Mouse (Mus musculus) liver, adult 2 months (tissue): ENCODE data around the gene Kif2a. TPM values are rescaled to one million over a fixed set of nuclear protein-coding genes. Genes with fewer than 3 reads are reported as not detected.
A peak's percentile ranks its signal among the peaks of the same experiment; 100 is the strongest.

ENCODE experiments used
- DNase-seq: peaks from one replicate; pipeline ENCODE4 v3.0.0-alpha.2; 2011; ENCODE audit warnings: low read depth, low spot score; ENCODE audit errors: extremely low read depth
- H3K27ac ChIP-seq: fragments of 200-500 bp; replicated peaks from 2 replicates; pipeline ENCODE4 v1.5.1; 2012; ENCODE audit warnings: low read depth, mild to moderate bottlenecking, control low read depth, inconsistent platforms, low read length; ENCODE audit not compliant: insufficient read depth
- H3K27me3 ChIP-seq: fragments of 200-500 bp; 2 replicates; pipeline ENCODE4 v1.6.1; 2012; ENCODE audit warnings: mild to moderate bottlenecking, moderate library complexity, low read length, inconsistent platforms; ENCODE audit not compliant: control insufficient read depth, insufficient read depth
- H3K36me3 ChIP-seq: fragments of 200-500 bp; 2 replicates; pipeline ENCODE4 v1.6.1; 2012; ENCODE audit warnings: low read length, inconsistent platforms; ENCODE audit not compliant: control insufficient read depth, insufficient read depth
- H3K4me1 ChIP-seq: fragments of 200-500 bp; 2 replicates; pipeline ENCODE4 v1.6.1; 2011; ENCODE audit warnings: low read length; ENCODE audit not compliant: control insufficient read depth, insufficient read depth
- H3K4me3 ChIP-seq: fragments of 200-500 bp; 2 replicates; pipeline ENCODE4 v1.5.1; 2011; ENCODE audit warnings: low read depth, mild to moderate bottlenecking, control low read depth, low read length, moderate library complexity; ENCODE audit not compliant: insufficient read depth
- H3K79me2 ChIP-seq: fragments of 200-500 bp; 2 replicates; pipeline ENCODE4 v1.6.1; 2012; ENCODE audit warnings: inconsistent platforms, mild to moderate bottlenecking, low read length, moderate library complexity; ENCODE audit not compliant: control insufficient read depth, insufficient read depth
- H3K9ac ChIP-seq: fragments of 200-500 bp; 2 replicates; pipeline ENCODE4 v1.6.1; 2012; ENCODE audit warnings: low read depth, mild to moderate bottlenecking, control low read depth, inconsistent platforms, low read length
- CTCF ChIP-seq: fragments of 200-500 bp; IDR thresholded peaks from 2 replicates; pipeline ENCODE4 v1.5.1; 2011; ENCODE audit warnings: low read depth, low read length, control low read depth
- POLR2A ChIP-seq: fragments of 200-500 bp; IDR thresholded peaks from 2 replicates; pipeline ENCODE4 v1.6.1; 2011; ENCODE audit warnings: low read length, control low read depth; ENCODE audit not compliant: insufficient read depth; ENCODE audit errors: extremely low read depth
- WGBS: fragments of 180-500 bp; shearing (Covaris S2); methylation state at CpG from one replicate; pipeline ENCODE4 v1.1.7; 2018; 5-methylcytosine and 5-hydroxymethylcytosine counted together
- polyA plus RNA-seq: library from polyadenylated mRNA; depleted of rRNA; stranded (reverse); fragments of >200 nt; gene quantifications from 2 replicates; pipeline ENCODE4 v1.2.3, GENCODE M21; 2012
- total RNA-seq: library from RNA; depleted of rRNA; stranded (reverse); fragments of >200 nt; gene quantifications from 2 replicates; pipeline ENCODE4 v1.2.3, GENCODE M21; 2014

Kif2a gene
- total and polyA plus RNA-seq, 2 experiments = 0.42 to 5.3 TPM

DNA sequence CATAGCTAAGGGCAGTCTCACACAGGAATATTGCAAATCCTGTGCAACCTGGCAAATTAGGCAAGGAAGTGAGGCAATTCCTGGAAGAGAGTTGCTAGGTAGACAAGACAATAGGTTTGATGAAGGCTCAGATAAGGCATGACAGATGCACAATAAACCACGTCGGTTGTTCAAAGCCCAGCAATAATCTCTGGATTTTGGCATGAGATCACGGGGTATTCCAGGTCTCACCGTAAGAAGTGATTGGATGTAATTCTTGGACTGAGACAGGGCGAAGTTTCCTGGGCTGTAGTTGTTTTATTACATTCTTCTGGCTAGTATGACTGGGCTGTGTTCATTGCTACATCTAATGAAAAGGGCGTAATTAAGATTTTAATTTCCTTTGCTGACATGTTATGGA is 20.6 kb upstream of the Kif2a start:
- H3K9ac ChIP-seq = no peak overlapping the region
- no peaks in the 10 kb centered on the region for H3K79me2 ChIP-seq
- no peak overlapping the region for H3K4me3 ChIP-seq
- no peak for TF ChIP-seq CTCF
- 88% methylated on average over 6 of the region's 6 CpGs for WGBS
- H3K27me3 ChIP-seq = no peaks in the 10 kb centered on the region
- no peak for DNase-seq
- no peaks in the 10 kb centered on the region for H3K4me1 ChIP-seq
- no peak overlapping the region for H3K27ac ChIP-seq
- H3K36me3 ChIP-seq = no peaks in the 10 kb centered on the region

DNA sequence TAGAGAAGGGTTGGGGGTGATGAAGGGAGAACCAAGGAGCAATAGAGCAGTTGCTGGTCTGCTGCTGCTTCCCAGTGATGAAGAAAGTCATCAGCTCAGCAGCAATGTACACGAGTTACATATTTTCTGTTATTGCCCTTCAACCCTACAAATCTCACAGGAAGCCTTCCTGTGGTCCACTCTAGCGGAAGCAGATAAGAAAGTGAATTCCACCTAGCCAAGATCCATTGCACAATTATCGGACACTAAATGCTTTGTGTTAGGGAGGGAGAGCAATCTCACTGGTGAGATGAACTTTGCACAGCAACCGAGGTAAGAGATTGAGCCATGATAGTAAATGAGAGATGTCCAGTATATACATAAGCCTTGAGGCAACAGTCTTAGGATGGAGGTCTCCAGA is 17.6 kb upstream of the Kif2a start:
- H3K79me2 ChIP-seq = no peaks in the 10 kb centered on the region
- WGBS = 42% methylated on average over 4 of the region's 4 CpGs
- H3K36me3 ChIP-seq = no peaks in the 10 kb centered on the region
- H3K9ac ChIP-seq = no peak overlapping the region
- H3K27ac ChIP-seq = no peak overlapping the region
- DNase-seq = no peak
- H3K4me3 ChIP-seq = no peak overlapping the region
- no peaks in the 10 kb centered on the region for H3K27me3 ChIP-seq
- no peak for TF ChIP-seq POLR2A
- TF ChIP-seq CTCF = no peak
- H3K4me1 ChIP-seq = no peaks in the 10 kb centered on the region

GRCm38 (mm10) chr13:107038346-107038745 is 16.4 kb upstream of the Kif2a start:
- Histone ChIP-seq H3K27me3 (no peaks in the 10 kb centered on the region), H3K4me3 (no peak overlapping the region), H3K4me1 (no peaks in the 10 kb centered on the region), H3K9ac (no peak overlapping the region), H3K36me3 (no peaks in the 10 kb centered on the region), H3K27ac (no peak overlapping the region), H3K79me2 (no peaks in the 10 kb centered on the region)
- TF ChIP-seq CTCF = no peak
- no peak for TF ChIP-seq POLR2A
- 95% methylated on average over 2 of the region's 2 CpGs for WGBS
- no peak for DNase-seq

DNA sequence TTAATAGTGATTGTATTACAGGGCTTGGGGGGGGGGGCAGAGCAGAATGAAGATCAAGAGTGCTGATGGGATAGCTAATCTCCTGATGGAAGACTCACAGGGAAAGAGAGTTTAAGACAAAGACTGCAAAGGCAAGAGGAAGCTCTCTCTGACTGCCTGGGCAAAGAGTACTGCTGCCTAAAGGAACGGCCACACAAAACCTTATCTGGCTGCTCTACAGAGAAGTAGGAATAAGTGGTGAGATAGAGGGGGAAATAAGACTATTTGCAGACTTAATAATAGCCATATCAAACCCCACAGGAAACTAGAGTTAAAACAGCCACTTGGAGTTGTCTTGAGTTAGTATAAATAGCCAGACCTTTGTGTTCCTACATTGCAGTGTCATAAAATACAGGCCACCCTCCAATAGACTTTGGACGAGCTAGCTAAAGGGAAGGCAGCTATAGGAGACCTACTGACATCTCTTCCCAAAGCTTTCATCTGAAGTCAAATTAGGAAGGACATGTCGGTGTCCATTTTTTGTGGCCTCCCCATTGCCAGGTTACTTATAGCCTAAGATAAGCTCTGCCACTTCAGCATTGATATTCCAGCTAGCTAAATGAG is 13.7 kb upstream of the Kif2a start:
- no peaks in the 10 kb centered on the region for H3K36me3 ChIP-seq
- no peak for DNase-seq
- no peaks in the 10 kb centered on the region for H3K4me1 ChIP-seq
- H3K79me2 ChIP-seq = no peaks in the 10 kb centered on the region
- H3K27me3 ChIP-seq = no peaks in the 10 kb centered on the region
- no peak overlapping the region for H3K27ac ChIP-seq
- H3K9ac ChIP-seq = no peak overlapping the region
- WGBS = 80% methylated on average over 3 of the region's 3 CpGs
- no peak overlapping the region for H3K4me3 ChIP-seq
- TF ChIP-seq CTCF = no peak

DNA sequence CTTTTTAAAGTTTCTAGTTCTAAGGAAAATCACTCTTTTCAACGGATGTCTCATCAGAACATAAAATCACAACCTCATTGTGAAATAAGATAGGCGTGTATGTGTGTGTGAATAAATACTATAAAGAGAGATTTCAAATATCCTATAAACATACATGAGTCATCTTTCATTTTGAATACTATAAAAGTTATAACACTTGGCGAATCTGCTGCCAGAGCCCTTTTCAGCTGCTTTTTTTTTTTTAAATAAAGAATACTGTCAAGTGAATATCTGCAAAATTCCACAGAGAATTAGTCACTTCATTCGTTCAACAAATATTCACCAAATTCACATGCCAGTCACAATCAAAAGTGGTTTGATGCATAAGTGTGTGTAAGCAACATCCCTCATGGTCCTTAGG is 13.2 kb upstream of the Kif2a start:
- no peaks in the 10 kb centered on the region for H3K79me2 ChIP-seq
- no peak for DNase-seq
- no peak overlapping the region for H3K27ac ChIP-seq
- no peaks in the 10 kb centered on the region for H3K4me1 ChIP-seq
- WGBS = 88% methylated on average over 4 of the region's 4 CpGs
- no peaks in the 10 kb centered on the region for H3K36me3 ChIP-seq
- H3K27me3 ChIP-seq = no peaks in the 10 kb centered on the region
- H3K9ac ChIP-seq = no peak overlapping the region
- TF ChIP-seq POLR2A (no peak), CTCF (no peak)
- H3K4me3 ChIP-seq = no peak overlapping the region

DNA sequence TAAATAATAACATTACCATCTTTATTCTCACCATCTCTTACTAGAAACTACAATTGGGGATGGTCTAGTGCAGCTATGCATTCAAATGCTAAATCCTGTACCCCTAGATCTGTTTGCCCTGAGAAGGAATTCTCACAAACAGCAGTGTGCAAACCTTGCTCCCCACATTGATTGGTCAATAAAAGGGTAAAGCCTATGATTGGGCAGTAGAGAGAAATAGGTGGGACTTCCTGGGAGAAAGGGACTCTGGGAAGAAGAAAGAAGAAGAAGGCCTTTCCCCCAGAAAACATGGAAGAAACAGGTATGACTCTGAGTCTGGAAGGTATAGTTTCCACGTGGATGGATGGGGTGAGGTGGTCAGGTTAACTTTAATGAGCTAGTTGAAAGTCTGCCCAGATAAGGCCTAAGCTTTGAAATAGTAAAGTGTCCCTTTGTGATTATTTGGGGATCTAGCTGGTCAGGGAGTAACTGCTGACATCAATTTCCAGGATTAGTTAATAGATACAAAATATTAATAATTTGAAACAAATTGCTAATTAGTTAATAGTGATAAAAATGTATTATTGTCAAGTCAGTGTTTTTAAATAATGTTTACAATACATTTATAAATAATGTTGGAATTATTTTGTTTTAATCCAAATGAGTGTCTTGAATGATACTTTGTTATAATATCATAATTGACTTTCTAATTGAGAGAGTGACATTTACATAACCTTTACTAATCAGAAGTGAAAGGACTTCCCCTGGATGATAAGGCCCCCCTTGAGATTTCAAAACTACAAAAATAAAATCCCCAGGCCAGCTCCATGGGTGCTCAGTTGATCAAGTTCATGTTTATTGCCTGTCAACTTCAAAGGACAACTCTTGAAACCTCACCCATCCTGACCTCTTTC is 12.3 kb upstream of the Kif2a start:
- no peaks in the 10 kb centered on the region for H3K27me3 ChIP-seq
- no peaks in the 10 kb centered on the region for H3K36me3 ChIP-seq
- 43% methylated on average over 1 of the region's 1 CpGs for WGBS
- peak; percentile 37 for DNase-seq
- H3K4me1 ChIP-seq = no peaks in the 10 kb centered on the region
- TF ChIP-seq POLR2A (no peak), CTCF (no peak)
- no peaks in the 10 kb centered on the region for H3K79me2 ChIP-seq
- H3K27ac ChIP-seq = no peak overlapping the region
- no peak overlapping the region for H3K9ac ChIP-seq
- H3K4me3 ChIP-seq = no peak overlapping the region
